Mouse (Mus musculus) neutrophil, adult 5-6 weeks (primary cell): ENCODE data around the gene Abcg2. TPM values are rescaled to one million over a fixed set of nuclear protein-coding genes. Genes with fewer than 3 reads are reported as not detected.

ENCODE experiments used
- ATAC-seq: fragments of 151-379, 151-347 bp; 2 replicates; pipeline ENCODE4 v1.8.0; 2017; ENCODE audit warnings: mild to moderate bottlenecking, moderate TSS enrichment; ENCODE audit not compliant: insufficient number of reproducible peaks, poor library complexity, low FRiP score, severe bottlenecking; ENCODE audit errors: extremely low read depth
- total RNA-seq: library from RNA; stranded (forward); fragments of 200-1000 nt; gene quantifications from 2 replicates; pipeline ENCODE4 v1.2.3, GENCODE M21; 2017

Abcg2 gene
- total RNA-seq, 1 experiment from 2014 or later = 3.1 TPM

DNA sequence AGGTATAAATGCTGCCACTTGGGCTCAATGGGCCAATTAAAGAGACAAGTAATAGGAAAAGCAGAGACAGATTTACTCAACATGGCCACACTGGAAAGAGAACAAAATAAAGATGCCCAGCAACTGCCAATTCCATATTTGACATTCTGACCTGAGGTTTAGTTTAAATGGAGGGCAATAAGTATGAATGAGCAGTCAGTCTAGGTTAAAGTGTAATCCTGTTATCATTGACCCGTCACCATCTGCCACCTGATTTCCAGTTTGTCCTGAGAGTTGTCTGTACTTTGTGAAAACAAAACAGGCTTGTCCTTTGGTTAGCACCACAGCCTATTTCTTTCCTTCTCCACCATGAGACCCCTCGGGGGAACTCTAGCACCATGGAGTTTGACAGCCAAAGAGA lies 44.9 kb downstream of the Abcg2 start:
- no peak for ATAC-seq

DNA sequence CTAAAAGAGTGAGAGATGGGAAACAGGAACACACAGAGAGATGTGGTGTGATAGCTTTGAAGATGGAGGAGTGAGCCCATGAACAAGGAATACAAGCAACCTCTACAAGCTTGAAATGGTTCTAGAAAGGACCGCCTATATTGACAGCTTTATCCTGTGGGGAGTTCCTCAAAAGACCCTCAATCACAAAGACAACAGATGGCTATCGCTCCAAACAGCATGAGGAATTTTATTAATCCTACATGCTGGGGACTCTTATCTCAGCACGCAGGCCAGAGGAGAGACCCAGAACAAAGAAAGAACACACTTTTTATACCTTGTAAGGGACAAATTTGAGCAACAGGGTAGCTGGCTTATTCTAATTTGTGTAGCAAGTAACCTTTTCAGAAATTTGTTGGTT lies 48.1 kb downstream of the Abcg2 start:
- no peak for ATAC-seq

DNA sequence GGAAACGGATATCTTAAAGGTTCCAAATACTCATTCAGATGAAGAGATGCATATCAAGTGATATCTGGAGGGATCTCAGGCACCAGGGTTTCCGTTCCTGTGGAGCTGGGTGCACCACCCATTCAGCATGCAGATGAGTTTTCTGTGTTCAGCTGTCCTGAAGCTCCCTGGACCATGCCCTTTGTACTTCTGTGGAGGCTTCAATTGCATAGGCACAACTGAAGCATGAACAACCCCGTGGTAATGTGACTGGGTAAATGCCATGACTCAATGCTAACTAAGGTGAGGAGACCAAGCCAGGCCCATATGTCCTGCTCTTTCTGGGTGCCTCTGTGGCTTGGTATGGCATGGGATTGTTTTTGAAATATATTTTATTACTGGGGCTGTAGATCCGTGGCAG lies 49.4 kb downstream of the Abcg2 start:
- ATAC-seq = no peak

DNA sequence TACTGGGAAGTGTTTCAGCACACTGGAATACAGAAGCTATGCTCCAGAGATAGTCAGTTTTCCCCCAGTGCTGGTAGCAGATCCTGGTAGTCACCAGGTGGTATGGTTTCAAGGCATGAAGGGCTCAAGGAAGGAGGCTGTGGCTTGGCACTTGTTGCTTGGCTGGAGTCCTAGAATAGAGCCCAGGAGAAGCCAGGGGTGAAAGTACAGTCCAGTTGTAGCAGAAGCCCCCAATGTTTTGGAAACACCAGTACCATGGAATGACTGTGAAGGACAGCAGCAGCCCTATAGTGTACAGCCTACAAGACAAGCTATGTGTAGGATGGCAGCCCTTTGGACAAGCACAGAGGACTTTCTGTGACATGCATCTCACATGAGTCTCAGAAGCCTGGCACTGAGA lies 54.2 kb downstream of the Abcg2 start:
- ATAC-seq = no peak

DNA sequence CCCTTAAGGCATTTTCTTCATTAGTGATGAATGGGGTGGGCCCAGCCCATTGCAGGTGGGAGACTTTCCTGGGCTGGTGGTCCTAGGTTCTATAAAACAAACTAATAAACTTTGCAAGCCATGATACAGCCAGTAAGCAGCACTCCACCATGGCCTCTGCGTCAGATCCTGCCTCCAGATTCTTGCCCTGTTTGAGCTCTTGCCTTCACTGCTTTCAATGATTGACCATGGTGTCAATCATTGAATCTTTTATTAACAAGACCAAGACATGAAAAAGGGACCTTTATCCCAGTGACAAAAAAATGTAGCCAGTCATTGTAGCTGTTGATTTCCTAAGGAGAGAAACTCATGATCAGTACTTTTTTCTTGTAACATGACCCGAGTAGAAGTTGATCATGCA lies 55.1 kb downstream of the Abcg2 start:
- ATAC-seq = no peak

DNA sequence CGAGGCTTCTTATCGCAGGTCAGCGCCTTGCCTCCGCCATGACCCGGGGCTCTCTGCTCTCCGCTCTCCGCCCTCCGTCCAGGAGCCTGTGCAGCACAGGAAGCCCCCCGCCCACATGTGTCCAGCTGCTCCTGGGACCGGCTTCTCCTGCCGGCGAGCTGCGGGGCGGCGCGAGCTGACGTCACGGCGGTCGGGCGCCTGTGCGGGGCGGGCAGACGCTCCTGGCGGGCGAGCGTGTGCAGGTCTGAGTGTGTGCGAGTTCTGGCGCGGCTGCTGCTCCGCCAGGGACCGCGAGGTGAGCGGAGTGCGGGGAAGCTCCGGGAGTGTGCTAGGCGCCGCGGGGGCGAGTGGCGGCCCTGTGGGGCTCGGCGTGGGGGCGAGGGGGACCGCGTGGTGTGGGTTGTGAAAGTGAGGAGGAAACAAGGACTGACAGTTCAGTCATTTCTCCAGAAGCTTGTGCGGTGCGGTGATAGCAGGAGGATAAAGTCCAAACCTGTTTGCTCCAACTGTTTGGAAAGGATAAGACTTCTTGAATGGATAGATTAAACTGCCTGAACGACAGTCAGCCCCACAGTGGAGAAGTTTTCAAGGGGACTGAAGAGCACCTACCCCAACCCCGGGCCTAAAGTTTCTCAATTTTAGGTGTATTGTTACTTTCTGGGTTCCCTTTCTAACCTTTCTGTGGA lies 56.2 kb downstream of the Abcg2 start:
- ATAC-seq = peak; percentile 56; the same call in 1 of the 2 replicates

DNA sequence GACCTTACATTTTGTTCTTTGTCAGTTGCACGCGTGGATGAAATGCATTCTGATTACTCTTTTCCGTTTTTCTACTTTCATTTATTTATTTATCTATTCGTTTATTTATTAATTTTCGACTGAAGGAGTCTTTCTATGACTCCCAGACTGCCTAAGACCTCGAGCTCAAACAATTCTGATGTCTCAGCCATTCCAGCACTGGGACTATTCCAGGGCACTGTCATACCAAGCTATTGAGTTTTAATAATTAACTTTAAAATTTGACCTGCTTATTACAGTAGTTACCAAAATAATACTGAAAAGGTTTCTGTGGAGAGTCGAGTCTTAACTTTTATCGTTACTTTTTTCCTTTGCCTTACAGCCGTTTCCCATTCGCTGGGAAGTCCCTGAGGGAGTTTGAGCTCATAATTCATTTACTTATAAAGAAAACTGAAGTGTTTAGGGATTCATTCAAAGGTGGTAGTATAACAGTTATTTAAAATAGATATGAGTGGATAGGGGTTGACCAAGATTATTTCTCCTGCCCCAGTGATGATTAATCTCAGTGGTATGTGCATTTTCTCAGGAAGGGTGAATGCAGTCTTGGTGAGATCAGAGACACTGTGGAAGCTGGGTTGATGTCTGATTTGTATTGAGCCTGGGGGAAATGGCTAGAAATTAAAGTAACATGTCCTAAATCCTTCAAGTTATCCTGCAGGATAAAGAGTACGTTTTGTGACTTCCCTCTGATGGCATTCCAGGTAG lies 56.9 kb downstream of the Abcg2 start:
- no peak for ATAC-seq

DNA sequence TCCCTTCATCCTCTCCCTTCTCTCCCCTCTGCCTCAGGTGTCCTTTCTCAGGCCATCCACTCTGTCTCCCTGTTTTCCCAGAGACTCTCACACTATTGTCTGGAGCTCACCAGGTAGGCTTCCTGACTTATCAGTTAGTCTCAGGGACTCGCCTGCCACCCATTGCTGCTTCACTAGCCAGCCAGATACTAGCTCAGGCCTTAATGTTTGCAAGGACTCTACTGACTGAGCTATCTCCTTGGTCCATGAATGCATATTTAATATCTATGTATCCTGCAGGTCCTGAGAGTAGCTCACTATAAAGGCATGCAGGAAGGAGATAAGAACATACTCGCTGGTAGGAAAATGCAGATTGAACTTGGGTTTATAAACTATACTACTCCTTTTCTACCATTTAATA lies 57.9 kb downstream of the Abcg2 start:
- no peak for ATAC-seq

DNA sequence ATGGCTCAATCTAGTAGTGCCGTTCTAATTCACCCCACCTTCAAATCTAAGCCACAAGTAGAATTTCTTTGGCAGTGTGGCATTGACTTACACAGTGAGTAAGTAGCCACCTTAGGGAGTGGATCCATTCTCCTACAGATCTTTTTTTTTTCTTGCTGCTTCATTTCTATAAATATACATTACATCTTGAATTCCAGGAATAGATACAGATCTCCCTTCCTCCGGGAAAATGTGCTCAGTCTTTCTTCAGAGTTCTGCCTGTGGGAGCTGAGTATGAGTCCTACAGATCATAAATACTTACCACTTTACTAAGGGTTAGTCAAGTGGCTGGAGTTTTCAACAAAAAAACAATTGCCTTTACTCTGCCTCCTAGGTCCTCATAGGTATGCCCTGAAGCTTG lies 60.3 kb downstream of the Abcg2 start:
- no peak for ATAC-seq

DNA sequence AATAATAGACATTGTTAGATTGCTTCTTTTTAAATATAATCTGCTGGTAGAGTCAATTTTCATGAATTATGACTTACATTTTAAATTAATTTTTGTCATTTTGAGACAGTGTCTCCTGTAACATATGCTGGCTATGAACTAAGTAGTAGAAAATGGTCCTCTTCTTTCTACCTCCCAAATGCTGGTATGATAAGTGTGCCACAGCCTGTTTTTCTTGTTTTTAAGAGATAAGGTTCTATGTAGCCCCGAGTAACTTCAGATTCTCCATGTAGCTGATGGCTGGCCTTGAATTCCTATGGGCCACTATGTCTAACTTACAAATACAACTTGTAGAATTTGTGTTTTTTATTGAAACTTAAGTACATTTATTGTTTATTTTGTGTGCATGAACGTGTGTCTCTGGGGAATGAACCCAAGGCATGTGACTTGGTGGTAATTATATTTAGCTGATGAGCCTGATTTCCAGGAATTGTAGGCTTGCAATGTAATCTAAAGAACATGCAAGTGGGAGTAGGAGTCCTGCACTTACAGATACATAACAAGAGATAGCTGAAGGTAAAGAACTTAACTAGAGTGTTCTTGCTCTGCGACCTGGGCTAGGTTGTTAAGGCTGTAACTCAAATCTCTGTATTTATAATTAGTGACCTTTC lies 63.9 kb downstream of the Abcg2 start:
- ATAC-seq = no peak

DNA sequence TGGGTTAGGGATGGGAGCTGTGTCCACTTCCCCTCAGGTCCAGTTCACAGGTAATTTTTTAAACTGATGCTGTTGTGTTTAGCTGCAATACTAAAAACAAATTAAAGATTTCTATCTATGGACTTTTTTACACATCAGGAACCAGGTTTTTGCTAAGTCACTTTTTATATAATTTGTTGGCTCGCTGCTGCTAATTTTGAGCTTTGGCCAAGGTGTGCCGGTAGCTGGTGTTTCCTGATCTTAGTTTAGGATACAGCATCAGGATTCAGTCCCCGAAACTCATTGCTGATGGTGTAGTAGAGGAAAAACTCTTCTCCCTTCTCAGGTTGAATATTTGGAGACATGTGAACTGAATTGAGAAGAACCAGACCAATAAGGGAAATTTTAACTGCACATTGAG lies 65.8 kb downstream of the Abcg2 start:
- ATAC-seq = no peak

DNA sequence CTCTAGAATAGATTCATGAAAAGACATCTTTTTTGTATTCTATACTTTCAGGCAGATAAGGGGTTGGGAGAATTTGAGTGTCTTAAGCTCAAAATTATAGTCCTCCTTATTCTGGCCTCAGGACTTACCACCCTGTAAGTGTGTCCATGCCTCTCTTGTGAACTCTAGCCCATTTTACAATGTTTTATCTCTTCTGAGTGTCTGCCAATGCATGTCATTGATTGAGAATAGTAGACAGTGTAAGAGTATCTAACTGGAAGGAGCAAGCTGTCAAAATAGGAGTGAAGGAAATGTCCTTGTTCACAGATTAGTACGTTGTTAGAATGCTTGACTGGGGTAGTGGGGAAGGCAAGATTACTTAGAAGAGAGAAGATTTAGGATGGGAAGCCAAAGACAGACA lies 66.7 kb downstream of the Abcg2 start:
- ATAC-seq = no peak

DNA sequence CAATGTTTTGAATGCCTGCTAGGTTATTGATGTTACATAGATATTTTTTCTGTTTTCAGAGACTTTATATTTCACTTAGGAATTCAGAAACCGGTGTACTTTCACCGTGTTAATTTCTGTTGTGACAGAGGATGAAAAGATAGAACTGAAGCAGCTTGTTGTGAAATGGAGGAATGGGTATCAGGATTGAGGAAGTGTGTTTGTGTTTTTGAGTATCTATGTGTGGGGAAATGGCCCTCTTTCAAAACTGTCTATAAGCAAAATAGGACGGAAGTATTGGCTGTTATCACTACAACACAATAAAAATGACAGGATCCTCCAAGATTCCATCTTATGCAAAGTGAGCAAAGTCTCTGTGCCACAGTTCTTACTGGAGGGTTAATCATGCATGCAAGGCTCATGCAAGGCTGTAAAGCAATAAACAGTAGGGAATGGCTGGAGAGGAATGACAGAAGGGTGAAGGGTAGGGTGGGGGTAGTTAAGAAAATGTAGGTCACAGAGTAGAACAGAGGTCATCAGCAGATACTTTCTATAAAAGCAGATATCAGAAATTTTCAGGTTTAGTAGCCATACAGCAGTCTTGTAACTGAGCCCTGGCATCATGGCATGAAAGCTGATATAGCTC lies 76.7 kb downstream of the Abcg2 start:
- no peak for ATAC-seq

DNA sequence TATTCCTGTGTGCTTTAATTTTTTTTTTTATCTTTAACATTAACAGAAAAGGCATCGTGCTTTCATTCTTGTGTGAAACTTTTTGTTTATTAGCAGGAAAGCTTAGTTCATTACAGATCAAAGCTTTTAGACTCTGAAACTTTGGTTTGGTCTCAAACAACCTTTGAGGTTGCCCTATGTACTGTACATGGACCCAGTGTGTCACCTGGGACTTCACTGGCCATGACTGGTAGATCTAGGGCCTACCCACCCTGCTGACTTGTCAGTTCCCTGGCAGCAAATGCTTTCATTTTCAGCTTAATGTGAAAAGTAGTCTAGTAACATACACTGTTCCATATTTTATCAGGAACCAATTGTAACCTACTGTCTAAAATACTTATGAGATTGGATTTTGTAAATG lies 93.5 kb downstream of the Abcg2 start:
- no peak for ATAC-seq

DNA sequence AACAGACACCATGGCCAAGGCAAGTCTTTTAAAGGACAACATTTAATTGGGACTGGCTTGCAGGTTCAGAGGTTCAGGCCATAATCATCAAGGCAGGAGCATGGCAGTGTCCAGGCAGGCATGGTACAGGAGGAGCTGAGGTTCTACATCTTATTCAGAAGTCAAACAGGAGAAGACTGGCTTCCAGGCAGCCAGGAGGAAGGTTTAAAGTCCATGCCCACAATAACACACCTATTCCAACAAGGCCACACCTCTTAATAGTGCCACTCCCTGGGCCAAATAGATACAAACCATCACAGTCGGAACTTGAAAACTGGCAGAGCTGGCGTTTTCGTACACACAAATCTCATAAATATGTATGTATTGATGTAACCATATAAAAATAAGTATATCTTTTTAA lies 94.2 kb downstream of the Abcg2 start:
- ATAC-seq = no peak

DNA sequence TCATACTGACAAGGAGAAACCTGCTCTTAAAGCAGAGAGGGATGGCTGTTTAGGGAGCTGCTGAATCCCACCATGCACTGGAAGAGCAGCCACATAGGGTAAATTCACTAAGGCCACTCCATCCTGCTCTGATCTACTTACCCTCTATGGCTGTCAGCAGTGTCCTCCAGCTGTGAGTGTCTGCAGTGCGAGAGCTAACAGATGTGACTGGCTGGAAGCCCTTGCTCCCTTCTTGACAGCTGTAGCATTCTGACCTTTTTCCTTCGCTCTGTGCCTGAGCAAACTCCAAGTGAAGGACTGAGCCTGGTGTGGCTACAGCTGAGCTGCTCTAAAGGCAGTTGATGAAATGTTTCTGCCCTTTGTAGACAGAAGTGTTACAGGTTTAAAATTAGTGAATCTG lies 107.3 kb downstream of the Abcg2 start:
- no peak for ATAC-seq

DNA sequence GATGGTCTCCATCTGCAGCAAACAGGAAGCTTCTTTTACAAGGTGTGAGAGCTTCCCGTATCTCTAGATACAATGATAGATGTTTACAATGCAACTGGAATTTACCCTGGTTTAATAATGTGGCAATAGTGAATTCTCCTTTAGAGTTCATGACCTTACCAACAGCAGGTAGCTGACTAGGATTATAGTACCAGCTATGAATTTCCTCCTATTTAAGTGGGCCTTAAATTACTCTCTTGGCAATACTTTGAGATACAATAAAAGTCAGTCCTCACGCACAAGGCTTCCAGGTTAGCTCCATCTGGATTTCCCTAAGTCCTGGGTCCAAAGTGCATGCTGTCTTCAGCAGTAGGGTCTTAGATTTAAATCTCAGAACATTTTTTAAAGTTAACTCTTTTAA lies 109.9 kb downstream of the Abcg2 start:
- no peak for ATAC-seq

DNA sequence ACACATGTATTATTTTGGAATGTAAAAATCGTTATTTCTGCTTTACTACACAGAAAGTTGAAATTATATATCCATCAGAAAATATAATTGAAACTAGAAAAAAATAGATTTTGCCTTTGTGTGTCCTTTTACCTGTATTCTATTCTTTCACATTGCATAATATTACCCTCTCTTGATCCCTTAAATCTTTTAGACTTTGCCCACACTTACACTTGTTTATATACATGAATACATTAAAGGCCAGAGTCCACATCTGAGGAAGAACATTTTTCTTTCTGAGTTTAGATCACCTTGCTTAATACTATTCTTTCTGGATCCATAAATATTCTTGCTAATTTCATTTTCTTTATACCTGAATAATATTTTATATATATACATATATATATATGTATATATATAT lies 110.4 kb downstream of the Abcg2 start:
- ATAC-seq = no peak

DNA sequence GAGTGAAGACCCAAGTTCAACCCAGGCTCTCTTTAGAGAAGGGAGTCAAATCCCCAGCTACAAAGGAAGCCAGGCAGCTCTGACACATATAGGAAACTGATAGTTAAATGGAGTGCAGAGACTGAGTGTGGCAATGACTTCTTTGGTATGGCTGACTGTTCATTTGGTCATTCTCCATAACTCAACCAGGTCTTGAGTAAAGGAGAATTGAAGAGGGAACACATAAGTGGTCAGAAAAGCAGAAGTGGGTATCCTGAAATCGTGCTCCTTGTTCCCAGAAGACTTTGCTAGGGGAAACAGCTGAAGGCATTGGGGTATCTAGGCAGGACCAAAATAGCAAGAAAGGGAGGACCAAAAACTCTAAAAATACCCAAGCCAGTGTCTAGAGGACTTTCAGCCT lies 126.0 kb downstream of the Abcg2 start:
- no peak for ATAC-seq

DNA sequence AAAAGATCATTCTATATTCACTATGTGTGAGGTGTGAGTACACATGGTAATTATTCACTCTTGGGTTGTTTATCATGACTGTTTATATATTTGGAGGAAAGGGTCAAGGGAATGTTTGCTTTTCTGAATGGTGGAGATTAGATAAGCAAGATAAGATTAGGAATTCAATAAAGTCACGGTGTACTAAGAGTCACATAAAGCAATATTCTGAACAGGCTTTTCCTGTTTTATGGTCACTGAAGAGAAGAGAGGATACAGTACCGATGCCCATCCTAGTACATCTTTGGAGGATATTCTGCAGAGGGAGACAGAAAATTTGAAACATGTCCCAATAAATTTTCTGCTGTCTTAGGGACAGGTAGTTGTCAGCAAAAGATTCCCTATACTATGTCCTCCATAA lies 127.6 kb downstream of the Abcg2 start:
- ATAC-seq = no peak
